Mouse (Mus musculus): Measurements from ENCODE around the gene H6pd. TPM values are rescaled to one million over a fixed set of nuclear protein-coding genes. Genes with fewer than 3 reads are reported as not detected.

Gene H6pd
- polyA plus RNA-seq, 1 experiment from 2014 or later = 16.9 TPM

- Histone ChIP-seq H3K27me3 (peaks cover 8% of the 10 kb centered on the region; the same call in 1 of the 2 replicates), H3K27ac (replicated peaks) (no peak overlapping the region), H3K4me2 (no peak overlapping the region), H3K36me3 (replicated peaks) (no peaks in the 10 kb centered on the region), H3K4me3 (replicated peaks) (no peak overlapping the region), H3K9ac (no peak overlapping the region), H3K4me1 (replicated peaks) (peaks cover 9% of the 10 kb centered on the region; the same call in 1 of the 2 replicates), H3K9me3 (replicated peaks) (no peaks in the 10 kb centered on the region)
- no peak for ATAC-seq (ENCODE audit: insufficient read depth)
- WGBS (ENCODE audit: insufficient replicate concordance) = 41% methylated on average over 9 of the region's 9 CpGs
Measured at GRCm38 (mm10) chr4:149971393-149971792, 37.4 kb downstream of the H6pd start.

DNA sequence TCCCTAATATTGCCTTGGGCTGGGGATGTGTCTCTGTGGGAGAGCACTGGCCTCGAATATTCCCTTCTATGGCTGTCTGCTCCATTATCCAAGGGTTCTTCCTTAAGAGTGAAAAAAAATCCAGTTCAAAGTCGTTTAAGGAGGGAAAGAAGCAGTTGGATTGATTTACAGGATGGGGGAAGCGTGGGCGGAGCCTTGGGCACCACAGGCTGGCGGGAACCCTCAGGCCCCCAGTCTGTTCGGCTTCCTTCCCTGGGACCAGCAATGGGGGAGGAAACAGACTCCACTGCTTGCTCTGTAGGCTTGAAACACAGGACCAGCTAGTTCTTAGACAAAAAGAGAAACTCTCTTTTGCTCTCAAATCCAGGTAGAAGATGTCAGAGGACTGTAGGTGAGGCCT, 40.3 kb downstream of the H6pd start:
- WGBS (ENCODE audit: insufficient replicate concordance) = 19% methylated on average over 6 of the region's 6 CpGs
- Histone ChIP-seq H3K9ac (no peak overlapping the region), H3K27ac (replicated peaks) (no peak overlapping the region), H3K4me2 (no peak overlapping the region), H3K27me3 (peaks cover 8% of the 10 kb centered on the region; the same call in 1 of the 2 replicates), H3K4me1 (replicated peaks) (0 out of 2 replicates have a peak, but pooled peaks cover 4% of the 10 kb centered on the region), H3K4me3 (replicated peaks) (no peak overlapping the region), H3K9me3 (replicated peaks) (no peaks in the 10 kb centered on the region), H3K36me3 (replicated peaks) (no peaks in the 10 kb centered on the region)
- no peak for ATAC-seq (ENCODE audit: insufficient read depth)

DNA sequence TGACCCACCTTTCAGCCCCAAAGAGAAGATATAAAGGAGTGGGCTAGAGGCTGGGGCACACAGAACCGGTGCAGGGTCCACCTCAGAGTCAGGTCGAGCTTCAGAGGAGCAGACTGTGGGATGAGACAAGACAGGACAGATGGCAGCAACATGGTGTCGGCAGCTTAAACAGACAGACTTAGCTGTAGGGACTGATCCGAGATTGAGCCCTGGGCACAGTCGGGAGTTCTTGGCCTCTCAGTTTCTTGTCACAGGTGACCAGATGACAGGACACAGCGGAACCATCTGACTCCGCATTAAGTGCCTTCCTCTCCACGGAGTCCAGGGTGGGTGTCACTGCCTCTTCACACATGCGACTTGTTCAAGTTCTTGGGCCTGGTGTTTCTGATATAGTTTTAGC, 41.9 kb downstream of the H6pd start:
- 66% methylated on average over 9 of the region's 9 CpGs for WGBS (ENCODE audit: insufficient replicate concordance)
- Histone ChIP-seq H3K9ac (no peak overlapping the region), H3K4me2 (no peak overlapping the region), H3K4me1 (replicated peaks) (0 out of 2 replicates have a peak, but pooled peaks cover 4% of the 10 kb centered on the region), H3K4me3 (replicated peaks) (no peak overlapping the region), H3K27ac (replicated peaks) (no peak overlapping the region), H3K36me3 (replicated peaks) (no peaks in the 10 kb centered on the region), H3K9me3 (replicated peaks) (no peaks in the 10 kb centered on the region), H3K27me3 (peaks cover 8% of the 10 kb centered on the region; the same call in 1 of the 2 replicates)
- ATAC-seq (ENCODE audit: insufficient read depth) = no peak

- WGBS (ENCODE audit: insufficient replicate concordance) = 66% methylated on average over 5 of the region's 5 CpGs
- Histone ChIP-seq H3K4me1 (replicated peaks) (0 out of 2 replicates have a peak, but pooled peaks cover 4% of the 10 kb centered on the region), H3K4me3 (replicated peaks) (no peak overlapping the region), H3K9me3 (replicated peaks) (no peaks in the 10 kb centered on the region), H3K4me2 (no peak overlapping the region), H3K36me3 (replicated peaks) (no peaks in the 10 kb centered on the region), H3K27ac (replicated peaks) (no peak overlapping the region), H3K9ac (no peak overlapping the region), H3K27me3 (peaks cover 8% of the 10 kb centered on the region; the same call in 1 of the 2 replicates)
- no peak for ATAC-seq (ENCODE audit: insufficient read depth)
Measured at GRCm38 (mm10) chr4:149966252-149966651, 42.6 kb downstream of the H6pd start.

- Histone ChIP-seq H3K27ac (replicated peaks) (no peak overlapping the region), H3K4me3 (replicated peaks) (no peak overlapping the region), H3K27me3 (peaks cover 8% of the 10 kb centered on the region; the same call in 1 of the 2 replicates), H3K9me3 (replicated peaks) (no peaks in the 10 kb centered on the region), H3K36me3 (replicated peaks) (no peaks in the 10 kb centered on the region), H3K9ac (no peak overlapping the region), H3K4me2 (no peak overlapping the region), H3K4me1 (replicated peaks) (0 out of 2 replicates have a peak, but pooled peaks cover 4% of the 10 kb centered on the region)
- 66% methylated on average over 6 of the region's 6 CpGs for WGBS (ENCODE audit: insufficient replicate concordance)
- ATAC-seq (ENCODE audit: insufficient read depth) = no peak
Measured at GRCm38 (mm10) chr4:149965672-149966071, 43.2 kb downstream of the H6pd start.

DNA sequence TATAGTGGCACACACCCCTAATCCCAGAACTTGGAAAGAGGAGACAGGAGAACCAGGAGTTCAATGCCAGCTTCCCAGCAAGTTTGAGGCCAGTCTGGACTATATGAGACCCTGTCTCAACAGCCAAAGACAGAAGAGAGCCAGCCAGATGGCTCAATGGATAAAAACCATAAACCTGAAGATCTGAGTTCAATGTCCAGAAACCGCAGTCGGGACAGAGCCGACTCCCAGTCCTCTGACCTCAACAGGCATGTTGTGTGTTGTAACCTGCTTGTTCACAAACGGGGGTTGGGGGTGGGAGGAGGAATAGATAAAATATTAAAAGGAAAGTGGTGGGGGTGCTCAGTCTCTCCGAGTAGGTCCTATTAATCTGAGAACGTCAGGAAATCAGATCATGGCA, 43.6 kb downstream of the H6pd start:
- Histone ChIP-seq H3K4me1 (replicated peaks) (0 out of 2 replicates have a peak, but pooled peaks cover 4% of the 10 kb centered on the region), H3K9ac (no peak overlapping the region), H3K9me3 (replicated peaks) (no peaks in the 10 kb centered on the region), H3K27ac (replicated peaks) (no peak overlapping the region), H3K4me2 (no peak overlapping the region), H3K36me3 (replicated peaks) (no peaks in the 10 kb centered on the region), H3K4me3 (replicated peaks) (no peak overlapping the region), H3K27me3 (peaks cover 8% of the 10 kb centered on the region; the same call in 1 of the 2 replicates)
- ATAC-seq (ENCODE audit: insufficient read depth) = no peak
- 46% methylated on average over 6 of the region's 6 CpGs for WGBS (ENCODE audit: insufficient replicate concordance)

DNA sequence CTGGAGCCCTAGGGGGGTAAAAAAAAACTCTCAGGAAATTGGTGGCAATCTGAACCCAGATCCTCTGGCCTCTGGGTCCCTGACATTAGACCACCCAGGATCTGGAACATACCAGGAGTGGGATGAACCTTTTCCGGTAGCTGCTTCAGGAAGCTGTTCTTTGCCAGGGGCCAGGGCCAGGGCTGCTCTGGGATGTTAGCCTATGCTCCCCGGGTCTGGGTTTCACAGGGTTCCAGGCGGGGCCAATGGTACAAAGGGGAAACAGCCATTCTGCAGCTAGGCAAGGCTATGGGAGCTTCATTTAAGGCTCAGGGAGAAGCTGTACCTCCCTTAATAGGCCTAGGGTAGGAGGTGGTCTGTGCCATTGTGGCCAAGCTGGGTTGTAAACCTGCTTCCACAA, 44.1 kb downstream of the H6pd start:
- H3K9ac ChIP-seq = no peak overlapping the region
- no peaks in the 10 kb centered on the region for H3K9me3 ChIP-seq (replicated peaks)
- H3K27ac ChIP-seq (replicated peaks) = no peak overlapping the region
- ATAC-seq (ENCODE audit: insufficient read depth) = no peak
- no peak overlapping the region for H3K4me3 ChIP-seq (replicated peaks)
- 0 out of 2 replicates have a peak, but pooled peaks cover 4% of the 10 kb centered on the region for H3K4me1 ChIP-seq (replicated peaks)
- 49% methylated on average over 3 of the region's 3 CpGs for WGBS (ENCODE audit: insufficient replicate concordance)
- H3K36me3 ChIP-seq (replicated peaks) = no peaks in the 10 kb centered on the region
- H3K27me3 ChIP-seq = peaks cover 4% of the 10 kb centered on the region; the same call in 1 of the 2 replicates
- H3K4me2 ChIP-seq = no peak overlapping the region

DNA sequence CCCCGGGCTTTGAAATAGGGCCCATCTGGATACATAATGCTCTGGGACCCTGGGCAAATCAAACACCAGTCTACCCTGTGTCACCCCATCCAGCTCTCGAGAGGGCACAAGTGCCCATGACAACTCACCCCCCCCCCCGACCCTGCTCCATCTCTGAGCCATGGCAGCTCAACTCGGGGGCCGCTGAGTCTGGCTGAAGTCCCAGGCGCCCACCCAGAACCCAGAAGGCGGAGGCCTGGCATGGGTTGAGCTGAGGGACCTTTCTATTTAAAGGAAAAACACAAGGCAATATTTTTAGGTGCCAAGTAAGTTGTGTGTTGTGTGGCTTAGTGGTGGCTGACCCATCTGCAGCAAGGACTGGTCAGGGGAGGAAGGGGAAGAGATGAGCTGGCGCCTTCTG, 44.5 kb downstream of the H6pd start:
- 72% methylated on average over 8 of the region's 8 CpGs for WGBS (ENCODE audit: insufficient replicate concordance)
- H3K4me1 ChIP-seq (replicated peaks) = 0 out of 2 replicates have a peak, but pooled peaks cover 4% of the 10 kb centered on the region
- H3K36me3 ChIP-seq (replicated peaks) = no peaks in the 10 kb centered on the region
- no peaks in the 10 kb centered on the region for H3K9me3 ChIP-seq (replicated peaks)
- no peak overlapping the region for H3K27ac ChIP-seq (replicated peaks)
- H3K27me3 ChIP-seq = peaks cover 4% of the 10 kb centered on the region; the same call in 1 of the 2 replicates
- no peak for ATAC-seq (ENCODE audit: insufficient read depth)
- no peak overlapping the region for H3K4me3 ChIP-seq (replicated peaks)
- no peak overlapping the region for H3K4me2 ChIP-seq
- no peak overlapping the region for H3K9ac ChIP-seq

DNA sequence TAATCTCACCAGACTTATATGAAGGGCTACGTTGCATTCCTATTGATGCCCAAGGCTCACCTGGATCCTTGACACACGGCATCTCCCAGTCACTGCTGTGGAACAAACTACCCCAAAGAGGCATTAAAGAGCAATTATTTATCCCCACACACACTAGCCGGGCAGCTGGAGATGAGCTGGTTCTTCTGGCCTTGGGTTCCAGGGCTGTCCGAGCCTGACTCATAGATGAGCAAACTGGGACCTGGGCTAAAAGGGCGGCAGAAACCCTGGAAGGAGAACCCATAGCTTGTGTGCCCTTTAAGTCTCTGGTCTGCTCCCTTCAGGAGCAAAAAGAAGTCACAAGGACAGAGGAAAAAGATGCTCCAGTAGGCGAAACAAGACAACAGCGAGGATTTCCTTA, 48.4 kb downstream of the H6pd start:
- H3K4me3 ChIP-seq (replicated peaks) = no peak overlapping the region
- H3K27me3 ChIP-seq = peaks cover 30% of the 10 kb centered on the region
- WGBS (ENCODE audit: insufficient replicate concordance) = 60% methylated on average over 7 of the region's 7 CpGs

GRCm38 (mm10) chr4:149959816-149960215, 49.0 kb downstream of the H6pd start:
- H3K4me3 ChIP-seq (replicated peaks) = no peak overlapping the region
- peaks cover 8% of the 10 kb centered on the region for H3K4me1 ChIP-seq (replicated peaks)
- H3K4me2 ChIP-seq = no peak overlapping the region
- 47% methylated on average over 10 of the region's 10 CpGs for WGBS (ENCODE audit: insufficient replicate concordance)
- no peak for ATAC-seq (ENCODE audit: insufficient read depth)
- peaks cover 35% of the 10 kb centered on the region for H3K27me3 ChIP-seq
- H3K36me3 ChIP-seq (replicated peaks) = no peaks in the 10 kb centered on the region
- H3K9ac ChIP-seq = no peak overlapping the region
- no peak overlapping the region for H3K27ac ChIP-seq (replicated peaks)
- H3K9me3 ChIP-seq (replicated peaks) = no peaks in the 10 kb centered on the region

More for the DNA sequence above, 48.4 kb downstream of the H6pd start:
- H3K4me1 ChIP-seq (replicated peaks) = peaks cover 3% of the 10 kb centered on the region
- no peaks in the 10 kb centered on the region for H3K9me3 ChIP-seq (replicated peaks)
- H3K36me3 ChIP-seq (replicated peaks) = no peaks in the 10 kb centered on the region
- H3K27ac ChIP-seq (replicated peaks) = no peak overlapping the region
- no peak overlapping the region for H3K9ac ChIP-seq
- H3K4me2 ChIP-seq = no peak overlapping the region
- ATAC-seq (ENCODE audit: insufficient read depth) = no peak

GRCm38 (mm10) chr4:149958566-149958965, 50.3 kb downstream of the H6pd start:
- ATAC-seq (ENCODE audit: insufficient read depth) = no peak
- no peaks in the 10 kb centered on the region for H3K36me3 ChIP-seq (replicated peaks)
- no peak overlapping the region for H3K27ac ChIP-seq (replicated peaks)
- peaks cover 48% of the 10 kb centered on the region for H3K27me3 ChIP-seq
- no peak overlapping the region for H3K4me2 ChIP-seq
- H3K9ac ChIP-seq = no peak overlapping the region
- H3K4me3 ChIP-seq (replicated peaks) = no peak overlapping the region
- 2% methylated on average over 5 of the region's 5 CpGs for WGBS (ENCODE audit: insufficient replicate concordance)
- peaks cover 20% of the 10 kb centered on the region for H3K4me1 ChIP-seq (replicated peaks)
- H3K9me3 ChIP-seq (replicated peaks) = no peaks in the 10 kb centered on the region

DNA sequence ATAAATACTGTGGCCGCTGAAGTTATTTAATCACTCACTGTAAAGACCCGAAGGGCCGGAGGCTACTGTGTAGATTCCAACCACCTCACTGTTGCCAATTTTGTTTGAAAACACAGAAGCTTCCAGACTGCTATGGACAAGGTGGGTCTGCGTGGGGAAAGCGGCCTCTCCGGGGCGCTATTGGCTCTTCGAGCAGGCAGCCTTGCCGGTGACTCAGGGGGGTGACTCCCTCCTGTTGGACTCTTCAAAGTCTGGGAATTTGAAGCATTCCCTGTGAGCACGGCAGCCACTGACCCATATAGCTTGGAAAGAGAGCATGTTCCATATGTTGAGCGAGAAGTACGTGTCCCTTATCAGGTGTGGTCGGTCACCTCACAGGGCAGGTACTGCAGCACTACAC, 52.8 kb downstream of the H6pd start:
- Histone ChIP-seq H3K27me3 (peaks cover 73% of the 10 kb centered on the region), H3K27ac (replicated peaks) (no peak overlapping the region), H3K4me3 (replicated peaks) (no peak overlapping the region), H3K4me2 (no peak overlapping the region), H3K9me3 (replicated peaks) (no peaks in the 10 kb centered on the region), H3K36me3 (replicated peaks) (no peaks in the 10 kb centered on the region), H3K9ac (no peak overlapping the region), H3K4me1 (replicated peaks) (peaks cover 20% of the 10 kb centered on the region)
- WGBS (ENCODE audit: insufficient replicate concordance) = 50% methylated on average over 13 of the region's 13 CpGs
- ATAC-seq (ENCODE audit: insufficient read depth) = no peak

Data from liver, embryonic 15.5 days (tissue).